Mouse (Mus musculus): ENCODE measurements around the gene Med24.
"Not testable (repeated sequence)": the region's sequence is repeated elsewhere in the genome, so short reads cannot be mapped to it uniquely, and the experiment has no call there.

Med24 gene

GRCm38 (mm10) chr11:98695408-98695807 is 33.8 kb downstream of the Med24 start:
- no peak for DNase-seq (ENCODE audit: extremely low spot score, low read depth, low spot score)

- DNase-seq (ENCODE audit: extremely low spot score, low read depth, low spot score), result no peak
Observed at GRCm38 (mm10) chr11:98694301-98694700, 34.9 kb downstream of the Med24 start.

GRCm38 (mm10) chr11:98693746-98694145 is 35.5 kb downstream of the Med24 start:
- DNase-seq (ENCODE audit: extremely low spot score, low read depth, low spot score), result no peak

GRCm38 (mm10) chr11:98693201-98693600 is 36.0 kb downstream of the Med24 start:
- DNase-seq (ENCODE audit: extremely low spot score, low read depth, low spot score), result no peak

- no peak for DNase-seq (ENCODE audit: extremely low spot score, low read depth, low spot score)
Observed at GRCm38 (mm10) chr11:98688009-98688408, 41.2 kb downstream of the Med24 start.

- no peak for DNase-seq (ENCODE audit: extremely low spot score, low read depth, low spot score)
Observed at GRCm38 (mm10) chr11:98686976-98687375, 42.3 kb downstream of the Med24 start.

GRCm38 (mm10) chr11:98685642-98686041 is 43.6 kb downstream of the Med24 start:
- no peak for DNase-seq (ENCODE audit: extremely low spot score, low read depth, low spot score)

GRCm38 (mm10) chr11:98682811-98683210 is 46.4 kb downstream of the Med24 start:
- DNase-seq (ENCODE audit: extremely low spot score, low read depth, low spot score), result no peak

- DNase-seq (ENCODE audit: extremely low spot score, low read depth, low spot score), result peak; percentile 99
Observed at GRCm38 (mm10) chr11:98681786-98682745, 47.2 kb downstream of the Med24 start, which contains the start of gene Psmd3. TSS of gene Psmd3 (plus strand) at chr11:98682554.

- no peak for DNase-seq (ENCODE audit: extremely low spot score, low read depth, low spot score)
Observed at GRCm38 (mm10) chr11:98681186-98681585, 48.0 kb downstream of the Med24 start.

GRCm38 (mm10) chr11:98680595-98680994 is 48.6 kb downstream of the Med24 start:
- not testable (repeated sequence) for DNase-seq (ENCODE audit: extremely low spot score, low read depth, low spot score)

- DNase-seq (ENCODE audit: extremely low spot score, low read depth, low spot score), result no peak
Observed at GRCm38 (mm10) chr11:98680023-98680422, 49.2 kb downstream of the Med24 start.

- no peak for DNase-seq (ENCODE audit: extremely low spot score, low read depth, low spot score)
Observed at GRCm38 (mm10) chr11:98675829-98676363, 53.3 kb downstream of the Med24 start.

GRCm38 (mm10) chr11:98673136-98673535 is 56.1 kb downstream of the Med24 start:
- DNase-seq (ENCODE audit: extremely low spot score, low read depth, low spot score), result not testable (repeated sequence)

GRCm38 (mm10) chr11:98672482-98672881 is 56.8 kb downstream of the Med24 start:
- DNase-seq (ENCODE audit: extremely low spot score, low read depth, low spot score), result no peak

GRCm38 (mm10) chr11:98671857-98672256 is 57.4 kb downstream of the Med24 start:
- no peak for DNase-seq (ENCODE audit: extremely low spot score, low read depth, low spot score)

- DNase-seq (ENCODE audit: extremely low spot score, low read depth, low spot score), result no peak
Observed at GRCm38 (mm10) chr11:98671284-98671815, 57.9 kb downstream of the Med24 start.

- no peak for DNase-seq (ENCODE audit: extremely low spot score, low read depth, low spot score)
Observed at GRCm38 (mm10) chr11:98668984-98669383, 60.3 kb downstream of the Med24 start.

- no peak for DNase-seq (ENCODE audit: extremely low spot score, low read depth, low spot score)
Observed at GRCm38 (mm10) chr11:98664091-98664490, 65.1 kb downstream of the Med24 start, which contains the start of gene Gsdma. TSS of gene Gsdma (plus strand) at chr11:98664351.

GRCm38 (mm10) chr11:98660517-98660916 is 68.7 kb downstream of the Med24 start:
- peak; percentile 42 for DNase-seq (ENCODE audit: extremely low spot score, low read depth, low spot score)

- not testable (repeated sequence) for DNase-seq (ENCODE audit: extremely low spot score, low read depth, low spot score)
Observed at GRCm38 (mm10) chr11:98655076-98655475, 74.2 kb downstream of the Med24 start.

Data from hindlimb bud, embryonic 11.5 days (tissue).